Mouse (Mus musculus) liver, embryonic 15.5 days (tissue): ENCODE results near the gene Rem2. TPM values are rescaled to one million over a fixed set of nuclear protein-coding genes. Genes with fewer than 3 reads are reported as not detected.

ENCODE experiments used
- polyA plus RNA-seq: library from polyadenylated mRNA; unstranded; fragments of >200 nt; fragmentation: Nextera tagmentation; extraction: Ambion mirVana; gene quantifications from 2 replicates; pipeline ENCODE4 v1.2.1, GENCODE M21; 2015

Gene Rem2
- polyA plus RNA-seq, 1 experiment from 2014 or later: 0.23 TPM

Other genes starting within 250 kb of the Rem2 start
- 202 and 204 TPM in 2 replicates for gene Dad1, start 222.0 kb upstream of the Rem2 start, polyA plus RNA-seq
- 19.0 and 21.4 TPM in 2 replicates for gene Abhd4, start 221.9 kb upstream of the Rem2 start, polyA plus RNA-seq
- gene Olfr49, start 191.2 kb upstream of the Rem2 start, polyA plus RNA-seq: not detected in 2 replicates
- gene Oxa1l, start 115.3 kb upstream of the Rem2 start, polyA plus RNA-seq: 16.0 and 17.2 TPM in 2 replicates
- 9.9 and 10.5 TPM in 2 replicates for gene Slc7a7, start 58.3 kb upstream of the Rem2 start, polyA plus RNA-seq
- gene Mrpl52, start 49.2 kb upstream of the Rem2 start, polyA plus RNA-seq: 128 and 168 TPM in 2 replicates
- gene Mmp14, start 44.5 kb upstream of the Rem2 start, polyA plus RNA-seq: 22.6 and 24.7 TPM in 2 replicates
- gene Lrp10, start 12.0 kb upstream of the Rem2 start, polyA plus RNA-seq: 21.2 and 23.0 TPM in 2 replicates
- 25.1 and 26.3 TPM in 2 replicates for gene Prmt5, start 41.4 kb downstream of the Rem2 start, polyA plus RNA-seq
- gene Haus4, start 78.5 kb downstream of the Rem2 start, polyA plus RNA-seq: 33.7 and 34.1 TPM in 2 replicates
- 5.6 TPM in 2 replicates for gene Ajuba, start 101.5 kb downstream of the Rem2 start, polyA plus RNA-seq
- gene 4931414P19Rik, start 129.9 kb downstream of the Rem2 start, polyA plus RNA-seq: 1.9 and 2.9 TPM in 2 replicates
- 204 and 211 TPM in 2 replicates for gene Psmb5, start 141.9 kb downstream of the Rem2 start, polyA plus RNA-seq
- gene Psmb11, start 145.3 kb downstream of the Rem2 start, polyA plus RNA-seq: not detected in 2 replicates
- not detected in 2 replicates for gene Gm17606, start 164.9 kb downstream of the Rem2 start, polyA plus RNA-seq
- 0.16 and 0.35 TPM in 2 replicates for gene Cdh24, start 165.3 kb downstream of the Rem2 start, polyA plus RNA-seq
- 39.3 and 39.5 TPM in 2 replicates for gene 1700123O20Rik, start 210.1 kb downstream of the Rem2 start, polyA plus RNA-seq
- 47.3 and 48.7 TPM in 2 replicates for gene Acin1, start 210.8 kb downstream of the Rem2 start, polyA plus RNA-seq
- 0.05 TPM in 1 of 2 replicates, not detected in the other for gene Gm29776, start 222.7 kb downstream of the Rem2 start, polyA plus RNA-seq
- gene Cebpe, start 236.1 kb downstream of the Rem2 start, polyA plus RNA-seq: 10.6 and 12.6 TPM in 2 replicates